Mouse (Mus musculus): Measurements from ENCODE around the gene Supt5. TPM values are rescaled to one million over a fixed set of nuclear protein-coding genes. Genes with fewer than 3 reads are reported as not detected.

Supt5 gene
- polyA plus RNA-seq, 1 experiment = 93.3 TPM

DNA sequence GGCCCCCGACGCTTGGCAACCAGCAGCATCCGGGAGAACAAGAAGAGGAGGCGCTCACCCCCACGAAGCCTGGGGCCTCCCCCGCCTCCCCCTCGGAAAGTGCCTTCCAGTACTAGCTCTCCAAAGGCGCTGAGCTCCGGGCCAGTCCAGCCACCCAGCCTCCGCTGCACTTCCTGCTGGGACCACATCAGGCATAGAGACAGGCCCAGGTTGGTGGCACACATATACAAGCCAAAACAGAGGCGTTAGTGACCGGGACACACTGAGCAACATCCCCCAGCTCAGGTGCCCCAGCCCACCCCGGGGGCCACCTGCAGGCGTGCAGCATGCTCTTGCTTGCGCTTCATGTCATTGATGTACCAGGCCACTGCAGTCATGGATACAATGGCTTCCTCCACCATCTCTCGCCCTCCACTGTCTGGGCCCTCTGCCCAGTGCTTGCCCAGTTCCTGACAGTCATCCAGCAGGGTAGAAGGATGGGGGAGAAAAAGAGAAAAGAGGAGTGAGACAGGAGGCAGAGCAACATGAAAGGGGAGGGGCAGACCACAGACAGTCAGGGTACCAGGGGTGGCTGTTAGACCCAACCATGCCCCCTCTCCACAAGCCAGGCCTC is 29.2 kb upstream of the Supt5 start:
- no peak for TF ChIP-seq FLI1 (IDR thresholded peaks at IDR 0.05; ENCODE audit: low read length)
- no peak for TF ChIP-seq GATA1 (IDR thresholded peaks at IDR 0.05; ENCODE audit: borderline replicate concordance, low read length)
- Histone ChIP-seq H3K9me3 (no peaks in the 10 kb centered on the region), H3K36me3 (replicated peaks; ENCODE audit: low read length) (peaks cover 52% of the 10 kb centered on the region), H3K27me3 (replicated peaks) (peaks cover 49% of the 10 kb centered on the region), H3K4me3 (replicated peaks) (no peak overlapping the region), H3K4me1 (peaks cover 42% of the 10 kb centered on the region)

DNA sequence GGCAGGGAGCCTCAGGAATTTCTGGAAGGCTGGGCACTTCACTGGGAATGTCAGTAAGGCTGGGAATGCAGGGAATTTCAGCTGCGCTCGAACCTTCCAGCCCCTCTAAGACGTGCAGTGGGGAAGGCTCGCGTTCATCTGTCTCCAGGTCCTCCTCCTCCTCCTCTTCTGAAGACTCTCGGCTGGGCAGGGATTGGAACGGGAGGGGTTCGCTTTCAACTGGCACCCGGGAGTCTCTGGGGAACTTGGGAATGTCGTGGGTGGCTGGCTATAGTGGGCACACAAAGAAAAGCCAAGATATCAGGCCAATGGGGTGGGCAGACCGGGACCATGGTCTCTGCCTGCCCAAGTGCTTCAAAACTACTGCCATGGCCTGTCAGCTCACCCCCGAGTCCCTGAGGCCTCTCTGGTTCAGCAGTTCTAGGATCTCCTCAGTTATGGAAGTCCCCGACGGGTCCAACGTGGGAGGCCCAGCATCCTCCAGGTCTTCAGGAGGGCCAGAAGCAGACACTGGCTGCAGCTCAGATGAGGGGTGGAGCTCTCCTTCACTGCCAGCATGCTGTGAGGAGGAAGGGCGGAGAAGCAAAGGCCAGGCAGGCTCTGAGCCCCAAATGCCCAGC is 24.0 kb upstream of the Supt5 start:
- Histone ChIP-seq H3K4me3 (replicated peaks) (no peak overlapping the region), H3K9me3 (no peaks in the 10 kb centered on the region), H3K27me3 (replicated peaks) (peaks cover 33% of the 10 kb centered on the region), H3K36me3 (replicated peaks; ENCODE audit: low read length) (peaks cover 61% of the 10 kb centered on the region), H3K4me1 (peaks cover 27% of the 10 kb centered on the region)
- no peak for TF ChIP-seq GATA1 (IDR thresholded peaks at IDR 0.05; ENCODE audit: borderline replicate concordance, low read length)
- no peak for TF ChIP-seq FLI1 (IDR thresholded peaks at IDR 0.05; ENCODE audit: low read length)

DNA sequence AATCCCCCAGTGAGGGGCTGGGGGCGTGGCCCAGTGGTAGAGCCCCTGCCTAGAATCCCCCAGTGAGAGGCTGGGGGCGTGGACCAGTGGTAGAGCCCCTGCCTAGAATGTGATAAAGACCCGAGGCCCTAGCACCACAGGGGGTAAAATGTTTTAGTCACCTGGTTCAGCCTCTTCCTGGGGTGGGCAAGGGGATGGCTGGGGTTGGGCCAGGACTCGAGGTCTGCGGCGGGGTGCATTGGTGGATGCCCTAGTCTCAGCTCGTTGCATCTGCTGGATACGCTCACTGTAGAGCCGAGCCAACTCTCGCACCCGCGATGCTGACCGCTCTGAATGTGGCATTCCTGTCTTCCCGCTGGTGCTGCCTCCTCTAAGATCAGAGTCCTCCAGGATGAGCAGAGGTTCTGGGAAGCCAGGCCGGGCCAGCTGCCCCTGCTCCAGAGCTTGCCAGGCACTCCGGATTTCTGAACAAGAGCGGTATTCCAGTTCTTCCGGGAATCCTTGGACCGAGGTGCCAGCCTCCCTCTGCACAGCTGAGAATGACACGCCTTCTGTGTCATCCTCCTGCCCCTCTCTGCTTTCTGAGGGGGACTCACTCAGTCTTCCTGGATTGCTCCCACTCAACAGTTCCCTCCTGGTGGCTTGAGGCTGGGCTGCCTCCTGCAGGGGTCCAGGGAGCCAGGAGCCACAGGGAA is 23.2 kb upstream of the Supt5 start:
- TF ChIP-seq GATA1 (IDR thresholded peaks at IDR 0.05; ENCODE audit: borderline replicate concordance, low read length) (no peak), FLI1 (IDR thresholded peaks at IDR 0.05; ENCODE audit: low read length) (no peak)
- peaks cover 34% of the 10 kb centered on the region for H3K27me3 ChIP-seq (replicated peaks)
- H3K36me3 ChIP-seq (replicated peaks; ENCODE audit: low read length) = peaks cover 53% of the 10 kb centered on the region

DNA sequence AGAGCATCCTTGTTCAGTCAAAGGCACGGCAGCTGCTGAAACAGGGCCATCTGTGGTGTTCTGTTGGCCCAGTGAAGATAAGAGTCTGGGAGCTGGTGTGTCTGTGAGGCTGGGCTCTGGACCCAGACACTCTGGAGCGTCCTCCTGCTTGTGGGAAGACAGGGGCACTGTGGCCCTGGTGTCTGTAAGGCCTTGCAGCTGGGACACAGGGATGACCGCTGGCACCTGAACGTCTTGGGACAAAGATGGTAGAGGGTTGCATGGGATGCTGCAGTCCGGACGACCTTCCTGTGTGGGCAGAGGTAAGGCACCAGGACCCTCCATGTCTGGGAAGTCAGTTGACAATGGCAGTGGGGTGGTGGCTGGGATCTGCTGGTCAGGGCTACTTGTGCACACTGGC is 21.7 kb upstream of the Supt5 start:
- Histone ChIP-seq H3K36me3 (replicated peaks; ENCODE audit: low read length) (peaks cover 49% of the 10 kb centered on the region), H3K9me3 (no peaks in the 10 kb centered on the region), H3K4me3 (replicated peaks) (no peak overlapping the region), H3K4me1 (peaks cover 34% of the 10 kb centered on the region), H3K27me3 (replicated peaks) (peaks cover 29% of the 10 kb centered on the region)
- TF ChIP-seq FLI1 (IDR thresholded peaks at IDR 0.05; ENCODE audit: low read length) = no peak
- TF ChIP-seq GATA1 (IDR thresholded peaks at IDR 0.05; ENCODE audit: borderline replicate concordance, low read length) = no peak

More for the DNA sequence above, 23.2 kb upstream of the Supt5 start:
- H3K4me1 ChIP-seq = peaks cover 34% of the 10 kb centered on the region
- no peak overlapping the region for H3K4me3 ChIP-seq (replicated peaks)
- H3K9me3 ChIP-seq = no peaks in the 10 kb centered on the region

DNA sequence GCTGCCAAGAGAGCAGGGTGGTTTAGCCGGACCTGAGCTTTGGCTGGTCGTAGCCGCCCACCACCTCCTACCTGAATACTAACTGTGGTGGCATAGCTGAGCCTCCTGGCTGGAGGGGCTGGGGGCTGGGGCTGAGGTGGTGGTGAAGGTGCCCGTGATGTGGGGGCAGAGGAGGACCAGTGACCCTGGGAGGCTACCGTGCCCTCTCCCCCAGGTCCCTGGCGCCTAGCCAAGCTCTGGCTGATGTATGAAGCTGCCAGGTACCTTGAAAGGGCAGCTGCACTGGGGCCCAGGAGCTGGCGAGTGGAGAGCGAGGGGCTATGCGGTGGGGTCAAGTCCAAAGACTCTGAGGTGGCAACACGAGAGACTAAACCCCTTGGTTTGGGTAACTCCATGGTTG is 21.3 kb upstream of the Supt5 start:
- no peak for TF ChIP-seq FLI1 (IDR thresholded peaks at IDR 0.05; ENCODE audit: low read length)
- no peak for TF ChIP-seq GATA1 (IDR thresholded peaks at IDR 0.05; ENCODE audit: borderline replicate concordance, low read length)
- Histone ChIP-seq H3K36me3 (replicated peaks; ENCODE audit: low read length) (peaks cover 50% of the 10 kb centered on the region), H3K27me3 (replicated peaks) (peaks cover 24% of the 10 kb centered on the region)

DNA sequence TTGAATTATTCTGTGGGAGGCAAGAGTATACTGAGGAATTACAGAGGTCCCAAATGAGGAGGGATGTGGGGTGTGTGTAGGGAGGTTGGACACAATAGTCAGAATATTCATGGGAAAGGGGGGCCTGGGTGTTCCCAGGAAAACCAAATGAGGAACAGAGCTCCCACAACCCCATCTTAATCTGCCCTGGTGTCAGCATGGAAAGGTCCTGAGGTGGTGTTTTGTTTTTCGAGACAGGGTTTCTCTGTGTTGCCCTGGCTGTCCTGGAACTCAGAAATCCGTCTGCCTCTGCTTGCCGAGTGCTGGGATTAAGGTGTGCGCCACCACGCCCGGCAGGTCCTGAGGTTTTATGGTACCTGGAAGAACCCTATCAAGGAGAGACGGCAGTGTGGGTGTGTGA is 19.9 kb upstream of the Supt5 start:
- Histone ChIP-seq H3K4me3 (replicated peaks) (no peak overlapping the region), H3K4me1 (peaks cover 35% of the 10 kb centered on the region), H3K9me3 (no peaks in the 10 kb centered on the region), H3K27me3 (replicated peaks) (peaks cover 19% of the 10 kb centered on the region), H3K36me3 (replicated peaks; ENCODE audit: low read length) (peaks cover 53% of the 10 kb centered on the region)
- TF ChIP-seq GATA1 (IDR thresholded peaks at IDR 0.05; ENCODE audit: borderline replicate concordance, low read length) (no peak), FLI1 (IDR thresholded peaks at IDR 0.05; ENCODE audit: low read length) (no peak)

More for the DNA sequence above, 21.3 kb upstream of the Supt5 start:
- no peak overlapping the region for H3K4me3 ChIP-seq (replicated peaks)
- H3K9me3 ChIP-seq = no peaks in the 10 kb centered on the region
- H3K4me1 ChIP-seq = peaks cover 34% of the 10 kb centered on the region

DNA sequence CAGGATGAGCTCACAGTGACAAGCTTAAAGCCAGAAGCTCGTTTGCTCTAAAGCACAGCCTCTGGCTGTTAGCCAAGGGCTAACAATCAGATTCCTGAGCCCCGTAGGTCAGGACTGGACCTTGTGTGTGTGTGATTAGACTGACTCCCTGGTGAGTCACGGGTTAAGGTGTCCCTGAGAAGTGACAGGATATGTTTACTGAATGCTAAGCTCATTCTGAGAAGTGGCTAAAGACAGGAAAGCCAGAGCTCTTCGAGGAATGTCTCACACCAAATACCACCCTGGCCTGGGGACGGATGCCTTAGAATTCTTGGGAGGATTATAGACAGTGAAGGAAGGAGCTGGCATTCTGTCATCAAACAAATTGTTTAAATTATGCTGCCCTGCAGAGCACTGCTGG is 19.4 kb upstream of the Supt5 start:
- peaks cover 19% of the 10 kb centered on the region for H3K27me3 ChIP-seq (replicated peaks)
- TF ChIP-seq FLI1 (IDR thresholded peaks at IDR 0.05; ENCODE audit: low read length) (no peak), GATA1 (IDR thresholded peaks at IDR 0.05; ENCODE audit: borderline replicate concordance, low read length) (no peak)
- peaks cover 57% of the 10 kb centered on the region for H3K36me3 ChIP-seq (replicated peaks; ENCODE audit: low read length)
- H3K9me3 ChIP-seq = no peaks in the 10 kb centered on the region
- peaks cover 35% of the 10 kb centered on the region for H3K4me1 ChIP-seq
- H3K4me3 ChIP-seq (replicated peaks) = no peak overlapping the region

DNA sequence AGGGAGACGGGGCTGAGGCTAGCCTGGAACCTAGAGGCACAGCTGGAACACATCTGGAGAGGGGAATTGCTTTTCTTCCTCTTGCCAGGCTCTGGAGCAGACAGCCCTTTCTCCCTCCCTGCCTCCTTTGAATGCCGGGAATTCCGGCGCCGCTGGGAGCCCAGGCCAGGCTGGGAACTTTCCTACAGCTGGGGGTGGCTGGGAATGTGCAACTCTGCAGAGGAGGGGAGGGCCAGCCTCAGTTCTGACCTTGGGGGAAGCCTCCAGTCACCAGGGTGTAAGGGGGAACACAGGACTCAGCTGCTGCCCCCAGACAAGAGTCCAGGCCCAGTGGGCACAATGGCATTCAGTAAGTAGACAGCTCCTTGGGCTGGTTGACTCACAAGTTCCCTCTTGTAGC is 18.4 kb upstream of the Supt5 start:
- H3K36me3 ChIP-seq (replicated peaks; ENCODE audit: low read length) = peaks cover 58% of the 10 kb centered on the region
- H3K4me3 ChIP-seq (replicated peaks) = no peak overlapping the region
- peaks cover 12% of the 10 kb centered on the region for H3K27me3 ChIP-seq (replicated peaks)
- no peaks in the 10 kb centered on the region for H3K9me3 ChIP-seq
- TF ChIP-seq GATA1 (IDR thresholded peaks at IDR 0.05; ENCODE audit: borderline replicate concordance, low read length) (no peak), FLI1 (IDR thresholded peaks at IDR 0.05; ENCODE audit: low read length) (no peak)
- H3K4me1 ChIP-seq = peaks cover 38% of the 10 kb centered on the region

DNA sequence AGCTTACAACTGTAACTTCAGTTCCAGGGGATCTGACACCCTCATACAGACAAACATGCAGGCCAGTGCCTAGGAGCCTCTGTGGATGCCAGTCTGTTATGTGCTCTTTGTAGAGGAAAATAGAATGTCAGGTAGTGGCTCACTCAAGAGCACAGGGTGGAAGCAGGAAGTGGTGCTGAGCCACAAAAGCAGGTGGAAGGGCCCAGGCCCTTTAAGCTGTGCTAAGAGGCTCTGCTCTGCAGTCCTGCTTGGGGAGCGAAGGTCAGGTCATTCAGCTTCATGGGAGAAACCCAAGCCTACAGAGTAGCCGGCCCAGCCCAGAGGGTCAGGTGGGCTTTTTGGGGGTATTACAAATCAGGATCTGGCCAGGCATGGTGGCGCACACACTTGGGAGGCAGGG is 16.7 kb upstream of the Supt5 start:
- peaks cover 4% of the 10 kb centered on the region for H3K27me3 ChIP-seq (replicated peaks)
- peaks cover 48% of the 10 kb centered on the region for H3K36me3 ChIP-seq (replicated peaks; ENCODE audit: low read length)
- H3K4me3 ChIP-seq (replicated peaks) = no peak overlapping the region
- H3K4me1 ChIP-seq = peaks cover 43% of the 10 kb centered on the region
- H3K9me3 ChIP-seq = no peaks in the 10 kb centered on the region
- TF ChIP-seq GATA1 (IDR thresholded peaks at IDR 0.05; ENCODE audit: borderline replicate concordance, low read length) (no peak), FLI1 (IDR thresholded peaks at IDR 0.05; ENCODE audit: low read length) (no peak)

DNA sequence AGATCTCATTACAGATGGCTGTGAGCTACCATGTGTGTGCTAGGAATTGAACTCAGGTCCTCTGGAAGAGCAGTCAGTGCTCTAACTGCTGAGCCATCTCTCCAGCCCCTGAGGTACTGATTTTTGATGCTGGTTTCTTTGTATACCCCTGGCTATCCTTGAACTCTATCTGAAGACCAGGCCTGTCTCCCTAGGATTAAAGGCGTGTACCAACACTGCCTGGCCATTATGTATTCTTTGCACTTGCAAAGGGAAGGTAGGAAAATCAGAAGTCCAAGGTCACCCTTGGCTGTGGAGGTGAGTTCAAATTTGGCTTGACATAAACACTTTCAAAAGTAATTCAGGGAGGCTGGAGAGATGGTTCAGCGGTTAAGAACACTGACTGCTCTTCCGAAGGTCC is 16.1 kb upstream of the Supt5 start:
- Histone ChIP-seq H3K36me3 (replicated peaks; ENCODE audit: low read length) (peaks cover 42% of the 10 kb centered on the region), H3K4me1 (peaks cover 49% of the 10 kb centered on the region), H3K4me3 (replicated peaks) (no peak overlapping the region), H3K27me3 (replicated peaks) (peaks cover 4% of the 10 kb centered on the region), H3K9me3 (no peaks in the 10 kb centered on the region)
- TF ChIP-seq GATA1 (IDR thresholded peaks at IDR 0.05; ENCODE audit: borderline replicate concordance, low read length) = no peak
- TF ChIP-seq FLI1 (IDR thresholded peaks at IDR 0.05; ENCODE audit: low read length) = no peak

All from megakaryocyte, embryonic 14.5 days (primary cell).